Mouse (Mus musculus) cerebellum, postnatal 4 days (tissue): ENCODE measurements around the gene Rsph9.
A peak's percentile ranks its signal among the peaks of the same experiment; 100 is the strongest.

ENCODE experiments used
- DNase-seq, 2 experiments: peaks; one replicate each; pipeline ENCODE4 v3.0.0; 2022; ENCODE audit warnings: low spot score in 2 of 2, mixed read lengths in 1 of 2

Rsph9 gene

DNA sequence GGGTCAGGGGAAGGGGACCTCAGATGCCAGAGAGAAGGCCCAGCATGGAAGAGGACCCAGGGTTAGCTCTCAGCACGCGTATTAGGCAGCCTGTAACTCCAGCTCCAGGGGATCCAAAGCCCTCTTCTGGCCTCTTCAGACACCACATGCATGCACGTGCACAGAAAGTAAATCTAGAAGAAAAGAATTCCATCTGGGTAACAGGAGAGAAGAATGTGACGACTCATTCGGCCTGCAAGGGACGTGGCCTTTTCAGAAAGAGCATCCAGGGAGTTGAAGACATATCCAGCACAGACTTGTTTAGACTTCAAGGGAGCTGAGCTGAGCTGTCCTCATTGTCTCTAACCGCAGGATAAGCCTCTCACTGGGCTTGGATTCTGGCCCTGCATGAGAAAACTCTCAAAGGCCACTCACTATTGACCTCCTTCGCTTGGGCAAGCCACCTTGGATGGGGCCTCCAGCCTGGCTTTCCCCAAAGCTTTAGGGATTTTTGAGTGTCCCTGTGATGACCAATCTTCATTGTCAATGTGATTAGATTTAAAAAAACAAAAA is 41.3 kb downstream of the Rsph9 start:
- no peak for DNase-seq

DNA sequence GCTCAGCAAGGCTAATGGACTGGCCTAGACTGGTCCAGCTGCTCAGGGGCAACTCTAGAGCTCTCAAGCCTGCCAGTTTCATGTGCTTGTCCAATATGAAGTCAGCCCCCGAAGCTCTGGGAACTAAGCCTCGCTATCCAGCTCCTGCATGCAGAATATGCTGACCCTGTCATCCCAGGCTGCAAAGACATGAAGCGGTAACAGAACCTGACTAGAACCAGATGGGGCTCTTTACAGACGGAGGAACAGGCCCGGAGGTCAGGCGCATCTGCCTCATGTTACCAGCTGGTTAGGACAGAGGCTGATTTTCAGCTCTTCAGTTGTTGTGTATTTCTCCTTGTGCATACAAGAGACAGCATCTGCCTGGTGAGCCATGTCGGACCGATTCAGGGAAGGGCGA is 42.1 kb downstream of the Rsph9 start:
- no peak for DNase-seq

DNA sequence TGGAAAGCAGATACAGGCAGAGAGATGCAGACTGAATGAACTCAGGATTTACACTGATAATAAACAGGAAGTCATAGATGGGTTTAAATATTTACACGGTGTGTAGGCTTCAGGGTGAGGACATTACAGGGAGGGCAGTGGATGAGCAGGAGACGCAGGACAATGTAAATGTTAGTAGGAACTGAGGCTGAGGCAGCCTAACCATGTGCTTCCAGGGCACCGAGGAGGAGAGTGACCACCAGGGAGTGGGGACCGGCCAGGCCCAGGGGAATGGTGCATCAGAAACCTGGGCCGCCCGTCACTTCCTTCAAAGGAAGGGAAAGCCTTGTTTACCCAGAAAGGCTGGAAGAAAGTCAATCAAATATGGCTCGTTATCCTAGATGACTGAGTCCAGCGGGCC is 45.5 kb downstream of the Rsph9 start:
- DNase-seq: no peak

DNA sequence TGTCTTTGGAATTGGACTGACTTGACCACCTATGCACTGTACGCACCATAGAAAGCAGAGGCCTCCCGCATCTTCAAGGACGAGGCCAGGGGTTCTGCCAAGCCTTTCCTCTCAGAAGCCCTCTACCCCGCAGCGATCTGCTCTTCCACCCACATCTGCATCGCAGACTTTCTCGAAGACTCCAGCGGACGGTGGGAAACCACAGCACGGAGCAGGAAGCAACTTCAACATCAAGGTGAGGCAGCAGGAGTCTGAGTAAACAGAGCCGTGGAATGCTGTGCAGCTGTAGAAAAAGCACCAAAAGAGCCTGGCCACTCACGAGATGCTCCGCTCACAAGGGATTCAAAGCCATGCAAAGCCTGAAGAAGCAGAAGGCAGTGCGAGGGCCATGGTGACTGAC is 52.1 kb downstream of the Rsph9 start:
- DNase-seq: no peak

DNA sequence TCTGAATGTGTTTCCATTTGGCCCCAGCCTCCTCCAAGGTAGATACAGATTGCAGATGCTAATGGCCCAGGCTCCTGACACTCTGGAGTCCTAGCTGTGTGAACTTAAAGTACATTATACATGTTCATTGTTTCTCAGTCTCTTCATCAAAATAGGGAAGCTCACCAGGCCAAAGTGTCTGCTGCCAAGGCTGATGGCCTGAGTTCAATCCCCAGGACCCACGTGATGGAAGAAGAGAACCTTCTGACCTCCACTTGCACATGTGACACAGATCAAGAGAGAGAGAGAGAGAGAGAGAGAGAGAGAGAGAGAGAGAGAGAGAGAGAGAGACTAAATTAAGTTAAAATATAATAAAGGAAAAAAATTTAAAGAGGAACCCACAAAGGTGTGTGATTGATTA is 52.7 kb downstream of the Rsph9 start:
- DNase-seq: no peak

DNA sequence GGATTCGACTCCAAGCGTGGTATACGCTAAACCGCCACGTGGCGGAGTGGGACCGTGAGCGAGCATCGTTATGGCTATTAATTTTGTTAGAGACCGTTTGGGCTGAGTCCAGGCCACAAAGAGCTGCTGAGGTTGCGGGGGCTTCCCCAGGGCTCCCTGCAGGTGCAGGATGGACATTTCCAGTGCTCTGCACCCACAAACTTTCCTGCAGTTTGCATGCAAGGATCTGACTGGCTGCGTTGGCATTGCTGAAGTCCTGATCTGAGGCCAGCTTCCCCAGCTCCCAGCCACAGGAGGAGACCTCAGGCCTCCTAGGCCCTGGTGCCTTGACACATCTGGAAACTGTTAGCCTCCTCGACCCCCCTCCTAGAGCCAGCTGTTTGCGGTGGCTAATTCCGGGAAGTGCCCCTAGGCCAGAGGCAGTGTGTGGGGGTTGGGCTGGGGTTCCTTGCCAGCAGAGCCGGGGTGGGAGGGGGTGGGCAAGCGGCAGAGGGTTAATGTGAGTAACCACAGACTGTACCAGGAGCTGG is 57.6 kb downstream of the Rsph9 start:
- DNase-seq: no peak

DNA sequence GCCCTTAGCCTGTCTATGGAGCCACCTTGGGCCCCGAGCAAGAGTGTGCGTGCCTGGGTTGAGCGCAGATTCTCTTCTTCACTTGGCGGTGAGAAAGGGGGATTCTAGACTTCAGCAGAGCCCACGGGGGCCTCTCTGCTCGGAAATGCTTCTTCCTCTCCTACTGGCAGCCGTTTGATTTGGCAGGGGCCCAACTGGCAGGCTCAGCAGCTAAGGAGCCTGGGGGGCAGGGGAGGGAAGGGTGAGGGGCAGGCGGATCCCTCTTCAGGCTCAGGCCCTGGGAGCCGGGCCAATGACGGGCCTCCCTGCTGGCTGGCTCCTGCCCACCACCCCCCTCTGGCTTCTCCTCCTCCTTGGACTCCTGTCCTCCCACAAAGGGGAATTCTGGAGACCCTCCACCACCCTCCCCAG is 59.9 kb downstream of the Rsph9 start:
- DNase-seq: peak; percentile 82 to 94

DNA sequence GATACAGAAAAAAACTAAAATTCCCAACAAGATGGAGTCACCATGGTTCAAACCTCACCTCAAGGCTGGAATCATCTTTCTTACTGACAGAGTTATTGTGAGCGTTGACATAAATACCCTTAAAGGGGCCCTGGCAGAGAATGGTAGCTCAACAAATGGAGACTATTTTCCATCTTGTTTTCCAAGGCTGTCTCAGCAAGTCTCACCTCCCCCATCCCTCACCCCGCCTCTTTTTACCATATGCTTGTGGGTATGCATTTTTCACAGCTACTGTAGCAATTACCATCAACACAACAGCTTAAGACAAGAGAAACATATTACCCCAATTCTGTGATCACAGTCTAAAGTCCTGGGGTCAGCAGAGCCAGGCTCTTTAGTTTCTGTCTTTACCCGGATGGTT is 60.6 kb downstream of the Rsph9 start:
- no peak for DNase-seq

DNA sequence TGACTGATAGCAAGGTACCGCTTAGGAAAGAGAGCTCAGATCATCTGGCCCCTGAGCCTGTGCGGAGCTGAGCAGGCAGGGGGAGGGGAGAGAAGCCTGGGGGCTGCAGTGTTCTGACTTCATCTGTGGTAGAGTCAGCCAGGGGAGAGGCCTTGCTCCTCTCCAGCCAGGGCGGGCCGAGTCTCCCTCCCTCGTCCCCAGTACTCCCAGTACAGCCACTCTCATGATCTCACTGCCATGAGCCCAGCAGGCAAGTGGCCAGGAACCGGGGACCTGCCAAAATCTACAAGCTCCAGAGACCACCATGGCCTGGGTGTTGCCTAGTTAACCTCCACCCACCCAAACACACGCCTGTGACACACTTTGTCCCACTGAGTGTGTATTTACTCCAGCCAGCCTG is 62.4 kb downstream of the Rsph9 start:
- DNase-seq: no peak

DNA sequence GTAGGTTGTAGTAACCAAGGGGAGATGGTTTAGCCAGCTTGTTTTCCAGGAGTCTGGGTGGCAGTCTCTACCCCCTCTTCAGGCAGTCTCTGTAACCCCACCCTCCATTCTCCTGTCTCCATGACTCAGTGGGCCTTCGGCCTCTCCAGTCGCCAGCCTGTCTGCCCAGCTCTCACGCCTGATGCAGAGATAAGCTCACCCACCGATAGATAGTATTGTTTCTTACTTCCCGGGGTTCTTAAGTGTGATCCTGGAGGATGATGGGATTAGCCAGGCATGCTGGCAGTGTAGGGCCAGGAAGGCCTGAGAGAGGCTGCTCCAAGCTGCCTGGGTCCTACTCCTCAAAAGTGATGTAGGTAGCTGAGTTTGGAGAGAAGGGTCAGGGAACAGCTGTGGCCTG is 63.0 kb downstream of the Rsph9 start:
- DNase-seq: no peak

DNA sequence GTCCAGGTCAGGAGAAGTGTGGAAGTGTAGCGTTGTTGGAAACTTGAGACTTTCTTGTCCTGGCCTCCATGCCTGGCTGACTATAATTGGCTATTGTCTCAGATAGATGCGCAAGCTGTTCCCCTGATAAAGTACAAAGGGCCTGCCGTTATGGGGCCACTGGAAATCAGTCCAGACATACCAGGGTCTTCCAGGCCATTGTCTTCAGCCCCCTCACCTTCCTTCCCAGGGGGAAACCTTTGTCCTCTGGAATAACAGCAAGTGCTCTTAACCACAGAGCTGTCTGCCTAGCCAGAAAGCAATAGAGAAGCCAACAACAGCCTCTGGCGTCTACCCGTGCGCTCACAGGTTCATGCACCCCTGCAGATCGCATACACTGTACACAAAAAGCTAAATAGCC is 63.6 kb downstream of the Rsph9 start:
- no peak for DNase-seq

DNA sequence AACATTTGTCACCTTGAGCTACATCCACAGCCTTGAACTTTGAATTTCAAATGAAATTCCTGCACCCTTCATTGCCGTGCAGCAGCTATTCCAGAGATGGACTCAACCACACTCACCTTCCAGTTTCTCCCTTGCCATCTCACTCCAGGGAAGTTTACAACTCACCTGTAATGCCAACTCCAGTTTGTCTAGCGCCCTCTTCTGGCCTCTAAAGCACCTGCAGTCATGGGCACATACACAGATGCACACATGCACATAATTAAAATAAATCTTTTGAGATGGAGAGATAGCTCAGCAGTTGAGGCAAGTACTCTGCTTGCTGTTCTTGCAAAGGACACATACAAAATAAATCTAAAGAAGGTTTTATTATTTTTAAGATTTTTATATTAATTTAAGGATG is 65.0 kb downstream of the Rsph9 start:
- DNase-seq: no peak

DNA sequence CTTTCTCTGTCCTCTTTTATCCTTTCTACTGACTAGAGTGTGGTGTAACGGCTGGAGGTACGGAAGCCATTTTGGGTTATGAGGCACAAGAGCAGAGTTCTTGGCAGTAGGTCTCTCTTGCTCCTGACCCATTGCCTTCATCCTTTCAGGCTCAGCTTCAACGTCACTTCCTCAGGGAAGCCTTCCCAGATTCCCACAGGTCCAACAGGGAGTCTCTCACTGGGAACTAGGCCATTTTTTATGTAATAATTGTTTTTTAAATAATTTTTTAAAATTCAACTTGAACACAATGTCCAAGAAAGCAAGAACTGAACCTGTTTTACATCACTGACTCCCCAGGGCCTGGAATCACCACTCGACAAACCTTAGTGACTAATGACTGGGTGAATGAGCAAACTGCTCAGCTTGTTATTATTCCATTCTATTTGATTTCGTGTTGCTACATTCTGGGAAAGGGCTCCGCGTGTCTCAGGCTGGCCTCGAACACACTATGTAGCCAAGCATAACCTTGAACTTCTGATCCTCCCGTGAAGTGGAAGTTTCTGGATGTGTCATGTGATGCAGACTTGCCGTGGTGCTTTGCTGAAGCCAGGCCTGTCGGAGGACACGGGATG is 66.0 kb downstream of the Rsph9 start:
- no peak for DNase-seq

DNA sequence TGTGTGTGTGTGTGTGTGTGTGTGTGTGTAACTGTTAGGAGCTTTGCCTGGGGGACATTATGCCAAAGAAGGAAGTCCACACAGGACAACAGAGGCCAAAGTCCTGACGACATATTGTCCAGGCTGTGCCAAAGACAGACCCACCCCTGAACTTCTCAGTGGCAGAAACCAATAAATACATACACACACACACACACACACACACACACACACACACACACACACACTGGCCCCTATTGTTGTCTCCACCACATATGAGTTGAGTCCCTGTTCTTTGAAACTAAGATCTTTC is 67.8 kb downstream of the Rsph9 start:
- no peak for DNase-seq

DNA sequence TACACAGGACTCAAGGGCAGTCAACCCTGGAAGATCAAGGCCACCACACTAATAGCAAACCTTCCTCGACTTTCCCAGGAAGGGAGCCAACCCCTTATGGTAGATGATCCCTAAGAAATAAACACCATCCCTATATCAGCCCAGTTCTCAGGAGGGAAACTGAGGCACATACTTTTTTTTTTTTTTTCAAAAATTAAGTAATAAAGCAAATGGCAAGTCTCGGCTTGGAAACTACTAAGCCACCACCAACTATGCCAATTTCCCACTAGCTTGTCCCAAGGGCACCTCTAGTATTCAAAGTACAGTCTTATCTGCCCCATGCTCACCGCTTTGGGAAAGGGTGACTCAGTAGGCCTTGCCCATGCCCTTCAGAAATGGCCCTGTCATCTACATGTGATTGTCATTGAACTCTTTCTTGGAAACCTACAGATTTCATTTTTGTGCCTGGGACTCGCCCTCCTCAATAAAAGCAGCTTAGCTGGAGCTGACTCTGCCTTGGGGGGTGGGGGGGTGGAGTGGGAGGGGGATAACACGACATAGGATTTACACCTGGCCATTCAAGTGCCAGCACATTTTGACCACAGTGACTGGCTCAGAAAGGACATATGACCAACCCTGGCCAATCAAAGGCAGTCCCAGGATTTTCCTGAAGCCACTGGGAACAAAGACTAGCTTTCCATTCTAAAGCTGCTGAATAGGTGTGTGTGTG is 68.3 kb downstream of the Rsph9 start:
- no peak for DNase-seq

DNA sequence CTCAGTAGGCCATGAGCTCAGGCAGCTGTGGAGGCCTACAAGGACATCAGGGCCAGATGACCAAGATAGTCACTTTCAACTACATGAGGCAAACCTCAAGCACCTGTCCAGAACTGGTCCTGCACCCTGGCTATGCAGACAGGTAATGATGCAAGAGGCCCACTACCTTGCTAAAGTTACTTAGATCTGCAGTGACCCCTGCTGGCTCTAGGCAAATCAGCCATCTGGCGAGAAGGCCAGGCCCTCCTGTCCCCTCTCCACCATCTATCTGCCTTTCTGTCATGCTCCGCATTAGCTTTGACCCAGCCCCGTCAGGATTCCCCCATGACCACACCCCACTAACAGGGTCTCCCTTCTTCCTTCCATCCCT is 68.9 kb downstream of the Rsph9 start:
- no peak for DNase-seq

DNA sequence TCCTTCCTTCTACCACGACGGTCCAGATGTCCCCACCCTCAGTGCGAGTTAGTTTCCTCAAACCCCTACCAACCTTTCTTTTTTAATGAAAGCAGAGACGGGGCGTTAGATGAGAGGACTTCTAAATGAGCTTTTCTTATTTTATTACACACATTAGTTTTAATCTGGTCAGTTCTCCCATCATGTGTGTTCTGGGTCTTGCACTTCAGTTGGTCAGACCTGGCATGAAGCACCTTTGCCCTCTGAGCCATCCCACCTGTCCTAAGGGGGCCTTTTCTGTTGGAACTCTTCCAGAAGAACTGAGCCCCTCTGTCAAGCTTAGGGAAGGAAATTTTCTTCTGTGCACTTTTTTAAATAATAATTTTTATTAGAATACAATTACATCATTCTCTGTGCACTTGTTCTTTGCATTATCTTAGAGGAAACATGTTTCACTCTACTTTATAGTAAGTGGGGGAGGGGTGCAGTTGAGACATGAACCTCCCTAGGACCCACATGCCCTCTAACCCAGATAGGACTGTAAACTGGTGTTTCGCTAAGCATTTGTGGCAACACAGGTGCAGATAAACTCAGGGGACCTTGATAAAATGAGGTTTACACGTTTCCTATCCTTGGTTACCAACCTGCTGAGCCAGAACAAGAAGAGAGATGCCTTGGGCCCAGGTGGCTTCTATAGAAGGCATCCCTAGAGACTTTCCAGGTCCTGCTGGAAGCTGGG is 69.5 kb downstream of the Rsph9 start:
- DNase-seq: no peak

DNA sequence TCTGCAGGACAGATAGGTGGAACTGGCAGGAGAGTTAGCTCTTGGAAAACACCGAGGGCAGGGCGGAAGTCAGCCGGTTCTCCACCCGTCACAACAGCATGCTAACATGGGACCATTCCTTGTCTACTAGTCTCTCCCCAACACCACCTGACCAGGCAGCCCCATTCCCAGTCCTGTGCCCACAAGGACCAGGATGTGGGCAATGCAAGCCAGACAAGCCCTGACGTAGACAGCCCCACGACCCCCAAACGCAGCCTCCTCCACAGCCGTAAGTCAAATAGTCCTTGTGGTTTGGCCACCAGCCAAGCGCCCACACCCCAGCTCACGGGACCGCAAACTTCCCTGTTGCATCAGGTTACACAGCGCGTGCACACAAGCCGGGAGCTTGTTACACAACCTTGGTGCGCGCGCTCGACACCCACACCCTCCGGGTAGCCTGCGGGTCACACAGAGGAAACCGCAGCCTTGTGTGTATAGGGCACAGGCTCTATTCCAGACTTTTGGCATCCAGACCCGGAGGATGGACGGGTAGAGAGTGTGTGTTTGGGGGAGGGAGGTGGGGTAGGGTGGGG is 70.2 kb downstream of the Rsph9 start:
- DNase-seq: no peak
